11 mouse cellular contexts compared by ENCODE assay signal in the genomic region with DNA sequence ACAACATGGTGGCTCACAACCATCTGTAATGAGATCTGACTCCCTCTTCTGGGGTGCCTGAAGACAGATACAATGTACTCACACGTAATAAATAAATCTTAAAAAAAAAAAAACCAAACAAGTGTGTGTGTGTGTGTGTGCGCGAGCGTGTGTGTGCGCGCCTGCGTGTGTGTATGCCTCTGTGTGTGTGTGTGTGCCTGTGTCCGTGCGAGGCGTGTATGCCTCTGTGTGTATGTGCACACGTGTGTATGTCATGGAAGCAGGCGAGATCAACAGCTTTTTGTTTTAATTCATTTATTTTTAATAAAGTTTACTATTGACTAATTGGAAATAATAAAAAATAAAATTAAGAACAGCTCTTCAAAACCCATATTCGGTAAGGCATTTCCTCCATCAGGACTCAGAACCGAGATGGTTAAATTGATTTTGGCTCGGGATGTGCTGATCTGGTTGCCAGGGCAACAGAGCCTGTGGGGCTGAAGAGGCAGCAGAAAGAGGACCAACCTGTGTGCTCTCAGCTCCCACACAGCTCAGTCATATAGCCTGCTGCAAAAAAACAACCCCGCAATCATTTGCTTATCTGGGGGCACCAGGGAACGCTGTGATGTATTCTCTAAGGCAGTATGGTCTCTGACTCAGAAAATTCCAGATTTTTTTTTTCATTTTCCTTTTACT. TPM values are rescaled to one million over a fixed set of nuclear protein-coding genes. Genes with fewer than 3 reads are reported as not detected.
DNase-seq lines count a peak whose midpoint lies in the region; ATAC-seq and TF ChIP-seq lines count a peak whose summit lies in the region.
"Had no signal": no experiment of that assay in that cellular context is flagged by ENCODE, and none has a peak within 500 bp of the region (broad histone marks: within the 10 kb centered on the region; RNA-seq: fewer than 3 reads in every experiment).

No protein-coding gene starts in this region.

- no peak overlapping the region for H3K9ac ChIP-seq in embryonic facial prominence, embryonic 11.5 days (replicated peaks; ENCODE audit: low read length)
- no peak overlapping the region for H3K9ac ChIP-seq in forebrain, embryonic 14.5 days (ENCODE audit: low read length)
- no peak overlapping the region for H3K9ac ChIP-seq in limb, embryonic 14.5 days (ENCODE audit: low read depth, low read length, severe bottlenecking)
- H3K9ac ChIP-seq in kidney, embryonic 16.5 days (replicated peaks; ENCODE audit: low read length), result no peak overlapping the region

- H3K4me1 ChIP-seq in embryonic facial prominence, embryonic 11.5 days (ENCODE audit: control insufficient read depth, insufficient read depth, low read length), result no peaks in the 10 kb centered on the region
- H3K4me1 ChIP-seq in embryonic facial prominence, embryonic 10.5 days, result peaks cover 15% of the 10 kb centered on the region
- peaks cover 24% of the 10 kb centered on the region for H3K4me1 ChIP-seq in forebrain, embryonic 14.5 days (ENCODE audit: control insufficient read depth, insufficient read depth, low read length)
- H3K4me1 ChIP-seq in limb, embryonic 14.5 days (ENCODE audit: control insufficient read depth, insufficient read depth, low read length), result peaks cover 11% of the 10 kb centered on the region
- H3K4me1 ChIP-seq in kidney, embryonic 16.5 days (ENCODE audit: insufficient read depth, low read length), result 0 out of 2 replicates have a peak, but pooled peaks cover 6% of the 10 kb centered on the region
- H3K4me1 ChIP-seq in thymus, adult 2 months (replicated peaks; ENCODE audit: control insufficient read depth, insufficient read depth, low read length), result 0 out of 2 replicates have a peak, but pooled peaks cover 2% of the 10 kb centered on the region

- no peaks in the 10 kb centered on the region for H3K9me3 ChIP-seq in embryonic facial prominence, embryonic 11.5 days (replicated peaks; ENCODE audit: control insufficient read depth, low read length)
- H3K9me3 ChIP-seq in embryonic facial prominence, embryonic 10.5 days, result no peaks in the 10 kb centered on the region
- no peaks in the 10 kb centered on the region for H3K9me3 ChIP-seq in forebrain, embryonic 14.5 days (replicated peaks; ENCODE audit: control insufficient read depth, low read length)
- H3K9me3 ChIP-seq in limb, embryonic 14.5 days (ENCODE audit: control insufficient read depth, low read length), result no peaks in the 10 kb centered on the region
- H3K9me3 ChIP-seq in kidney, embryonic 16.5 days (ENCODE audit: low read length), result no peaks in the 10 kb centered on the region

- DNase-seq in embryonic facial prominence, embryonic 11.5 days (ENCODE audit: low spot score), result peak; percentile 58
- no peak for DNase-seq in embryonic facial prominence, embryonic 10.5 days (ENCODE audit: low spot score)
- peak; percentile 24 for DNase-seq in R1 (ENCODE audit: low read depth, low spot score)
- DNase-seq in forebrain, embryonic 14.5 days (ENCODE audit: low spot score), result peak; percentile 94
- no peak for DNase-seq in limb, embryonic 14.5 days (ENCODE audit: low spot score)
- no peak for DNase-seq in thymus, postnatal 25 days
- no peak for DNase-seq in thymus, adult 2 months

- H3K27ac ChIP-seq in embryonic facial prominence, embryonic 11.5 days (replicated peaks; ENCODE audit: low read depth, low read length), result no peak overlapping the region
- H3K27ac ChIP-seq in embryonic facial prominence, embryonic 10.5 days (replicated peaks), result no peak overlapping the region
- H3K27ac ChIP-seq in forebrain, embryonic 14.5 days (ENCODE audit: low read depth, low read length), result peak overlapping the region; percentile 67
- no peak overlapping the region for H3K27ac ChIP-seq in limb, embryonic 14.5 days (replicated peaks; ENCODE audit: low read depth, low read length)
- H3K27ac ChIP-seq in kidney, embryonic 16.5 days (ENCODE audit: low read length), result no peak overlapping the region
- H3K27ac ChIP-seq in thymus, adult 2 months (ENCODE audit: control insufficient read depth, insufficient read depth, low read length), result no peak overlapping the region
- H3K27ac ChIP-seq: stomach, postnatal 0 days had no signal

- H3K27me3 ChIP-seq in embryonic facial prominence, embryonic 11.5 days (ENCODE audit: control insufficient read depth, insufficient read depth, low read length), result no peaks in the 10 kb centered on the region
- H3K27me3 ChIP-seq in embryonic facial prominence, embryonic 10.5 days (replicated peaks; ENCODE audit: low read depth, poor library complexity, severe bottlenecking), result 0 out of 2 replicates have a peak, but pooled peaks cover 4% of the 10 kb centered on the region
- H3K27me3 ChIP-seq in forebrain, embryonic 14.5 days (replicated peaks; ENCODE audit: control insufficient read depth, insufficient read depth, low read length), result no peaks in the 10 kb centered on the region
- no peaks in the 10 kb centered on the region for H3K27me3 ChIP-seq in limb, embryonic 14.5 days (ENCODE audit: control insufficient read depth, insufficient read depth, low read length)
- no peaks in the 10 kb centered on the region for H3K27me3 ChIP-seq in kidney, embryonic 16.5 days (ENCODE audit: insufficient read depth, low read length)
- no peaks in the 10 kb centered on the region for H3K27me3 ChIP-seq in thymus, adult 2 months (ENCODE audit: control insufficient read depth, insufficient read depth, low read length)

- 73% methylated on average over 17 of the region's 17 CpGs for WGBS in embryonic facial prominence, embryonic 11.5 days
- 75% methylated on average over 17 of the region's 17 CpGs for WGBS in embryonic facial prominence, embryonic 10.5 days
- 57% methylated on average over 17 of the region's 17 CpGs for WGBS in forebrain, embryonic 14.5 days
- 66% methylated on average over 17 of the region's 17 CpGs for WGBS in limb, embryonic 14.5 days
- WGBS in kidney, embryonic 16.5 days, result 70% methylated on average over 17 of the region's 17 CpGs
- whole genome bisulfite sequencing in thymus, adult 2 months, result 82% methylated on average over 17 of the region's 17 CpGs

- TF ChIP-seq POLR2A in limb, embryonic 14.5 days (IDR thresholded peaks at IDR 0.05; ENCODE audit: borderline replicate concordance, extremely low read depth, insufficient read depth, insufficient read length), result no peak
- no peak for TF ChIP-seq POLR2A in thymus, adult 2 months (IDR thresholded peaks at IDR 0.05; ENCODE audit: control insufficient read depth, extremely low read depth, insufficient read depth, low read length, poor library complexity)

- H3K4me2 ChIP-seq in embryonic facial prominence, embryonic 11.5 days (ENCODE audit: low read depth, low read length), result no peak overlapping the region
- H3K4me2 ChIP-seq in forebrain, embryonic 14.5 days (ENCODE audit: low read length), result peak overlapping the region; percentile 12
- H3K4me2 ChIP-seq in limb, embryonic 14.5 days (replicated peaks; ENCODE audit: low read depth, low read length, severe bottlenecking), result no peak overlapping the region
- no peak overlapping the region for H3K4me2 ChIP-seq in kidney, embryonic 16.5 days (replicated peaks; ENCODE audit: low read depth, low read length)

- no peak overlapping the region for H3K4me3 ChIP-seq in embryonic facial prominence, embryonic 11.5 days (ENCODE audit: low read depth, low read length)
- H3K4me3 ChIP-seq in embryonic facial prominence, embryonic 10.5 days, result no peak overlapping the region
- H3K4me3 ChIP-seq in forebrain, embryonic 14.5 days (ENCODE audit: low read depth, low read length), result no peak overlapping the region
- no peak overlapping the region for H3K4me3 ChIP-seq in limb, embryonic 14.5 days (replicated peaks; ENCODE audit: low read length)
- no peak overlapping the region for H3K4me3 ChIP-seq in kidney, embryonic 16.5 days (ENCODE audit: low read length)
- H3K4me3 ChIP-seq in thymus, adult 2 months (ENCODE audit: control insufficient read depth, insufficient read depth, low read length), result no peak overlapping the region

- ATAC-seq in embryonic facial prominence, embryonic 11.5 days (replicated peaks; ENCODE audit: insufficient number of reproducible peaks, low FRiP score, low TSS enrichment, low read depth), result no peak
- peak; percentile 91 for ATAC-seq in forebrain, embryonic 14.5 days
- peak; percentile 76 for ATAC-seq in limb, embryonic 14.5 days (ENCODE audit: low FRiP score, low read depth)
- ATAC-seq in kidney, embryonic 16.5 days (ENCODE audit: low FRiP score, low TSS enrichment), result no peak

- no peaks in the 10 kb centered on the region for H3K36me3 ChIP-seq in embryonic facial prominence, embryonic 11.5 days (replicated peaks; ENCODE audit: control insufficient read depth, insufficient read depth, low read depth, low read length)
- no peaks in the 10 kb centered on the region for H3K36me3 ChIP-seq in embryonic facial prominence, embryonic 10.5 days (replicated peaks)
- H3K36me3 ChIP-seq in forebrain, embryonic 14.5 days (ENCODE audit: control insufficient read depth, insufficient read depth, low read length), result no peaks in the 10 kb centered on the region
- H3K36me3 ChIP-seq in limb, embryonic 14.5 days (ENCODE audit: control insufficient read depth, insufficient read depth, low read length), result no peaks in the 10 kb centered on the region
- no peaks in the 10 kb centered on the region for H3K36me3 ChIP-seq in kidney, embryonic 16.5 days (ENCODE audit: insufficient read depth, low read length)
- H3K36me3 ChIP-seq in thymus, adult 2 months (ENCODE audit: control insufficient read depth, insufficient read depth, low read length), result no peaks in the 10 kb centered on the region

- no peak for TF ChIP-seq CTCF in thymus, adult 2 months (IDR thresholded peaks at IDR 0.05; ENCODE audit: borderline replicate concordance, control insufficient read depth, extremely low read depth, insufficient read depth, low read length, poor library complexity)

RNA-seq across cellular contexts. Expression of a gene that starts 6.2 kb away (rescaled TPM):
- 3.7 and 4.2 TPM in 2 replicates for polyA plus RNA-seq in embryonic facial prominence, embryonic 11.5 days (2014; fragmentation: Nextera tagmentation; extraction: Ambion mirVana)
- polyA plus RNA-seq in embryonic facial prominence, embryonic 10.5 days (2016; fragmentation: Nextera tagmentation; extraction: Ambion mirVana), result 2.9 and 4.6 TPM in 2 replicates
- 48.1 and 63.2 TPM in 2 replicates for polyA plus RNA-seq in forebrain, embryonic 14.5 days (2014; fragmentation: Nextera tagmentation; extraction: Ambion mirVana)
- polyA plus RNA-seq in limb, embryonic 14.5 days (2012; rRNA removed), result 12.8 and 13.9 TPM in 2 replicates
- 16.5 and 18.8 TPM in 2 replicates for polyA plus RNA-seq in limb, embryonic 14.5 days (2014; fragmentation: Nextera tagmentation; extraction: Ambion mirVana)
- polyA plus RNA-seq in kidney, embryonic 16.5 days (2015; fragmentation: Nextera tagmentation; extraction: Ambion mirVana), result 7.4 and 7.5 TPM in 2 replicates
- polyA plus RNA-seq in thymus, adult 2 months (2012; rRNA removed), result 2.2 and 3.0 TPM in 2 replicates

RNA-seq across cellular contexts. Expression of a gene that starts 14.3 kb away (rescaled TPM):
- 227 and 237 TPM in 2 replicates for polyA plus RNA-seq in embryonic facial prominence, embryonic 11.5 days (2014; fragmentation: Nextera tagmentation; extraction: Ambion mirVana)
- polyA plus RNA-seq in embryonic facial prominence, embryonic 10.5 days (2016; fragmentation: Nextera tagmentation; extraction: Ambion mirVana), result 121 and 126 TPM in 2 replicates
- polyA plus RNA-seq in forebrain, embryonic 14.5 days (2014; fragmentation: Nextera tagmentation; extraction: Ambion mirVana), result 473 and 491 TPM in 2 replicates
- 281 and 320 TPM in 2 replicates for polyA plus RNA-seq in limb, embryonic 14.5 days (2012; rRNA removed)
- polyA plus RNA-seq in limb, embryonic 14.5 days (2014; fragmentation: Nextera tagmentation; extraction: Ambion mirVana), result 156 and 164 TPM in 2 replicates
- 145 and 154 TPM in 2 replicates for polyA plus RNA-seq in kidney, embryonic 16.5 days (2015; fragmentation: Nextera tagmentation; extraction: Ambion mirVana)
- 398 and 475 TPM in 2 replicates for polyA plus RNA-seq in thymus, adult 2 months (2012; rRNA removed)

RNA-seq across cellular contexts. Expression of a gene that starts 21.2 kb away (rescaled TPM):
- polyA plus RNA-seq in embryonic facial prominence, embryonic 11.5 days (2014; fragmentation: Nextera tagmentation; extraction: Ambion mirVana), result 5.3 and 6.6 TPM in 2 replicates
- 3.4 and 4.0 TPM in 2 replicates for polyA plus RNA-seq in embryonic facial prominence, embryonic 10.5 days (2016; fragmentation: Nextera tagmentation; extraction: Ambion mirVana)
- polyA plus RNA-seq in forebrain, embryonic 14.5 days (2014; fragmentation: Nextera tagmentation; extraction: Ambion mirVana), result 55.5 and 61.9 TPM in 2 replicates
- polyA plus RNA-seq in limb, embryonic 14.5 days (2012; rRNA removed), result 0.33 and 0.49 TPM in 2 replicates
- polyA plus RNA-seq in limb, embryonic 14.5 days (2014; fragmentation: Nextera tagmentation; extraction: Ambion mirVana), result 0.43 and 0.58 TPM in 2 replicates
- polyA plus RNA-seq in kidney, embryonic 16.5 days (2015; fragmentation: Nextera tagmentation; extraction: Ambion mirVana), result 0.62 and 0.65 TPM in 2 replicates
- polyA plus RNA-seq in thymus, adult 2 months (2012; rRNA removed), result not detected in 2 replicates
- polyA plus RNA-seq: C2C12; liver, adult 2 months had no signal

RNA-seq across cellular contexts. Expression of a gene that starts 32.0 kb away (rescaled TPM):
- polyA plus RNA-seq in embryonic facial prominence, embryonic 11.5 days (2014; fragmentation: Nextera tagmentation; extraction: Ambion mirVana), result 0.87 and 1.1 TPM in 2 replicates
- polyA plus RNA-seq in embryonic facial prominence, embryonic 10.5 days (2016; fragmentation: Nextera tagmentation; extraction: Ambion mirVana), result 0.52 and 0.64 TPM in 2 replicates
- 0.12 and 0.22 TPM in 2 replicates for polyA plus RNA-seq in forebrain, embryonic 14.5 days (2014; fragmentation: Nextera tagmentation; extraction: Ambion mirVana)
- polyA plus RNA-seq in limb, embryonic 14.5 days (2012; rRNA removed), result 3.6 and 4.1 TPM in 2 replicates
- polyA plus RNA-seq in limb, embryonic 14.5 days (2014; fragmentation: Nextera tagmentation; extraction: Ambion mirVana), result 2.3 and 2.8 TPM in 2 replicates
- polyA plus RNA-seq in kidney, embryonic 16.5 days (2015; fragmentation: Nextera tagmentation; extraction: Ambion mirVana), result 1.9 and 2.6 TPM in 2 replicates
- 11.3 and 11.4 TPM in 2 replicates for polyA plus RNA-seq in thymus, adult 2 months (2012; rRNA removed)

RNA-seq across cellular contexts. Expression of a gene that starts 44.6 kb away (rescaled TPM):
- 0.52 and 0.63 TPM in 2 replicates for polyA plus RNA-seq in embryonic facial prominence, embryonic 11.5 days (2014; fragmentation: Nextera tagmentation; extraction: Ambion mirVana)
- polyA plus RNA-seq in embryonic facial prominence, embryonic 10.5 days (2016; fragmentation: Nextera tagmentation; extraction: Ambion mirVana), result 0.59 and 0.86 TPM in 2 replicates
- 3.8 and 3.9 TPM in 2 replicates for polyA plus RNA-seq in forebrain, embryonic 14.5 days (2014; fragmentation: Nextera tagmentation; extraction: Ambion mirVana)
- 0.29 and 0.34 TPM in 2 replicates for polyA plus RNA-seq in limb, embryonic 14.5 days (2012; rRNA removed)
- polyA plus RNA-seq in limb, embryonic 14.5 days (2014; fragmentation: Nextera tagmentation; extraction: Ambion mirVana), result 0.17 and 0.23 TPM in 2 replicates
- polyA plus RNA-seq in kidney, embryonic 16.5 days (2015; fragmentation: Nextera tagmentation; extraction: Ambion mirVana), result 0.20 and 0.26 TPM in 2 replicates
- polyA plus RNA-seq in thymus, adult 2 months (2012; rRNA removed), result 2.3 TPM in 2 replicates
- polyA plus RNA-seq: C2C12; liver, adult 2 months had no signal

Comparison
In these comparisons a context has a peak if more than half of its experiments do, and no peak if none do; other contexts are left out.
1. DNase-seq: peak in embryonic facial prominence, embryonic 11.5 days (single experiment), R1 (single experiment) and forebrain, embryonic 14.5 days (single experiment); none in embryonic facial prominence, embryonic 10.5 days (single experiment), limb, embryonic 14.5 days (single experiment), thymus, postnatal 25 days (single experiment) and thymus, adult 2 months (single experiment).
2. ATAC-seq: peak in forebrain, embryonic 14.5 days (single experiment) and limb, embryonic 14.5 days (single experiment); none in embryonic facial prominence, embryonic 11.5 days (single experiment) and kidney, embryonic 16.5 days (single experiment).